Mouse (Mus musculus): ENCODE data around the gene Fyttd1.
A peak's percentile ranks its signal among the peaks of the same experiment; 100 is the strongest.
"Not testable (repeated sequence)": the region's sequence is repeated elsewhere in the genome, so short reads cannot be mapped to it uniquely, and the experiment has no call there.

The Fyttd1 gene

GRCm38 (mm10) chr16:32877343-32878156, at the start of gene Fyttd1, which contains the start of gene Rubcn:
TSS of gene Fyttd1 (plus strand) at chr16:32877500.
TSS of gene Rubcn (minus strand) at chr16:32877766.
- DNase-seq (ENCODE audit: low spot score): peak; percentile 93

- no peak for DNase-seq (ENCODE audit: low spot score)
Measured at GRCm38 (mm10) chr16:32829104-32829503, 48.2 kb upstream of the Fyttd1 start.

GRCm38 (mm10) chr16:32831501-32831900, 45.8 kb upstream of the Fyttd1 start:
- DNase-seq (ENCODE audit: low spot score): no peak

GRCm38 (mm10) chr16:32847103-32847502, 30.2 kb upstream of the Fyttd1 start:
- DNase-seq (ENCODE audit: low spot score): no peak

GRCm38 (mm10) chr16:32849042-32849830, 28.1 kb upstream of the Fyttd1 start:
- no peak for DNase-seq (ENCODE audit: low spot score)

GRCm38 (mm10) chr16:32853492-32854049, 23.7 kb upstream of the Fyttd1 start:
- DNase-seq (ENCODE audit: low spot score): no peak

- DNase-seq (ENCODE audit: low spot score): no peak
Measured at GRCm38 (mm10) chr16:32854050-32854571, 23.2 kb upstream of the Fyttd1 start.

- no peak for DNase-seq (ENCODE audit: low spot score)
Measured at GRCm38 (mm10) chr16:32856751-32857150, 20.5 kb upstream of the Fyttd1 start.

- DNase-seq (ENCODE audit: low spot score): no peak
Measured at GRCm38 (mm10) chr16:32858356-32858755, 18.9 kb upstream of the Fyttd1 start.

- DNase-seq (ENCODE audit: low spot score): no peak
Measured at GRCm38 (mm10) chr16:32858771-32859636, 18.3 kb upstream of the Fyttd1 start.

GRCm38 (mm10) chr16:32861813-32862385, 15.4 kb upstream of the Fyttd1 start:
- no peak for DNase-seq (ENCODE audit: low spot score)

- no peak for DNase-seq (ENCODE audit: low spot score)
Measured at GRCm38 (mm10) chr16:32865401-32865800, 11.9 kb upstream of the Fyttd1 start.

- DNase-seq (ENCODE audit: low spot score): no peak
Measured at GRCm38 (mm10) chr16:32866713-32867112, 10.6 kb upstream of the Fyttd1 start.

- peak; percentile 71 for DNase-seq (ENCODE audit: low spot score)
Measured at GRCm38 (mm10) chr16:32867919-32868552, 9.3 kb upstream of the Fyttd1 start.

GRCm38 (mm10) chr16:32870231-32870630, 7.1 kb upstream of the Fyttd1 start:
- DNase-seq (ENCODE audit: low spot score): no peak

GRCm38 (mm10) chr16:32873366-32873765, 3.9 kb upstream of the Fyttd1 start:
- no peak for DNase-seq (ENCODE audit: low spot score)

- not testable (repeated sequence) for DNase-seq (ENCODE audit: low spot score)
Measured at GRCm38 (mm10) chr16:32875281-32875680, 2.0 kb upstream of the Fyttd1 start.

GRCm38 (mm10) chr16:32875847-32876246, 1.5 kb upstream of the Fyttd1 start:
- no peak for DNase-seq (ENCODE audit: low spot score)

GRCm38 (mm10) chr16:32876831-32877230, 469 bp upstream of the Fyttd1 start:
- no peak for DNase-seq (ENCODE audit: low spot score)

GRCm38 (mm10) chr16:32878157-32878598, 878 bp downstream of the Fyttd1 start:
- no peak for DNase-seq (ENCODE audit: low spot score)

All from ovary, postnatal 14 days (tissue).